Mouse (Mus musculus): Measurements from ENCODE around the gene Slc39a5.

DNA sequence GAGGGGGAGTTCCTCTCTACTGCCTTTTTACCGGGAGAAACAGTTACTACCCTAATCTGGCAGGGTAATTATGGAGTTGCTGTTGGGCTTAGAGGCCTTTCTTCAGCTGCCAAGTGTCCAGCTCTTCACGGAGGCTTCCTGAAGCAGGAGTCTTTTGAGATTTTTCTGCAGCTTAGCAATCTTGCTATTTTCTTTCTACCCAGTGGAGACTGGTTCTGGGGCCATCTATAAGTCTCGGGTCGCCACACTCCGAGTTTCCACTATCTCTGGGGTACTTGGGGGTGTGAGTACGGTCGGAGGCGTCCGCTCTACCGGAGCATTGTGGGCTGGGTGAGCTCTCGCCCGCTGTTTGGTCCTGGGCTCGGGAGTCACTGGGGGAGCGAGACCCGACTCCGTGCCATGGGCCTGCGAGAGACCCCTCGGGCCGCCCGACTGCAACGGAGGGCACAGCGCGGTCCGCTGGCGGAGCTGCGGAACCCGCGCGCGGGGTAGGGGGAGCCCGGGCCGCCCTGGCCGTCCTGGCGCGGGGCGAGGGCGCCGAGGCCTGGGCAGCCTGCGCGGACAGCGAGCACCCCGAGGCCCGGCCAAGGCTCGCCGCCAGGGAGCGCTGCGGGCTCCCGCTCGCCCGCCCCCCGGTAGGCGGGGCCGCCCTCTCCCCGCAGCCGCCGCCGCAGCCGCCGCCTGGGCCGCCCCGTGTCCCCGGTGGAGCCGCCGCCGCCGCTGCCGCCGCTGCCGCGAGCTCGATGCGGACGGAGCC is 24.4 kb downstream of the Slc39a5 start, which contains the start of gene Ankrd52:
- no peak for TF ChIP-seq EP300 (optimal IDR thresholded peaks at IDR 0.05)
- TF ChIP-seq CTCF (IDR thresholded peaks at IDR 0.05; ENCODE audit: low read depth) = peak; percentile 63
